Mouse (Mus musculus): ENCODE data around the gene Fgf9. TPM values are rescaled to one million over a fixed set of nuclear protein-coding genes. Genes with fewer than 3 reads are reported as not detected.

The Fgf9 gene
- 1.6 and 5.0 TPM in 2 replicates for polyA plus RNA-seq (2012; rRNA removed)

DNA sequence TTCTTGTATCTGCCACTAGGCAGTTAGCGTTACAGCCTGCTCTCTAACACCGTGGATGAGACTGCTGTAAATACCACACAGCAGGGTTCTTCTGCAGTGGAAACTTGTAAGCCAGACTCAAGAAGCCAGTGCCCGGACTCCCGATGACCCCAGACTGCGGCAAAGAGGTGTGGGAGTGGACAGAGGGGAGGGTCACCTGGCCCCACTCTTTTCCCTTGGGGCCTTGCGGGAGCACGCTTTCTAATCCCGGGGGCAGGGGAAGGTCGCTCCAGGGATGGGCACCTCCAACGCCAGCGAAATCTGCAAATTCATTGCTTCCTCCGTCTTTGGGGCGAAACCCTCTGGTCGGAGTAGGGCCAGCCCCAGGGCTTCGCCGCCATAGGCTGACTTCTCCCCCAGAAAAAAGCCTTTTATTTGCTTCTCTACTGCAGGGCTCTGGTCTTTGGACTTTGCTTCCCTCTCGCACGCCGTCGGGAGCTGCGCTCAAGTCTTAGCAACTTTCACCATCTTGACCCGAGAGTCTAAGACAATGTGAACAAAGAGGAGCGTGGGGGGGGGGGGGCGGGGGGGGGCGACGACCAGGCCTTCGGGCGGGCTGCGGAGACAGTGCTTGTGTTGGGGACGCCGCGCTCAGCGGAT lies at the start of gene Fgf9:
TSS of gene Fgf9 (plus strand) at position 67 of the 639 bp plus-strand sequence.

Other genes with a start within 250 kb of the Fgf9 start
- 22.7 and 24.1 TPM in 2 replicates for gene Ska3, start 244.4 kb upstream of the Fgf9 start, polyA plus RNA-seq (2012; rRNA removed)
- 48.4 and 60.5 TPM in 2 replicates for gene Mrpl57, start 244.3 kb upstream of the Fgf9 start, polyA plus RNA-seq (2012; rRNA removed)
- 15.5 and 34.0 TPM in 2 replicates for gene Zdhhc20, start 180.3 kb upstream of the Fgf9 start, polyA plus RNA-seq (2012; rRNA removed)
- 39.3 and 41.0 TPM in 2 replicates for gene Micu2, start 71.3 kb upstream of the Fgf9 start, polyA plus RNA-seq (2012; rRNA removed)